In genomic region chr3:142440191-142440590, GRCm38 (mm10) we compare ENCODE assay signal across 15 mouse cellular contexts. TPM values are rescaled to one million over a fixed set of nuclear protein-coding genes. Genes with fewer than 3 reads are reported as not detected.
A peak's percentile ranks its signal among the peaks of the same experiment; 100 is the strongest.
DNase-seq lines count a peak whose midpoint lies in the region; ATAC-seq and TF ChIP-seq lines count a peak whose summit lies in the region.
"Had no signal": no experiment of that assay in that cellular context is flagged by ENCODE, and none has a peak within 500 bp of the region (broad histone marks: within the 10 kb centered on the region; RNA-seq: fewer than 3 reads in every experiment).

No protein-coding gene starts in this region.

- peak overlapping the region; percentile 24; the same call in 1 of the 2 replicates for H3K4me2 ChIP-seq in lung, embryonic 15.5 days
- peak overlapping the region; percentile 72 for H3K4me2 ChIP-seq in myocyte (ENCODE audit: low read depth)
- H3K4me2 ChIP-seq: hindbrain, embryonic 13.5 days; limb, embryonic 13.5 days; midbrain, embryonic 12.5 days had no signal

- H3K79me2 ChIP-seq in myocyte (ENCODE audit: control insufficient read depth, insufficient read depth) = no peaks in the 10 kb centered on the region

- H3K27me3 ChIP-seq in lung, embryonic 15.5 days = no peaks in the 10 kb centered on the region
- H3K27me3 ChIP-seq in heart, embryonic 10.5 days (ENCODE audit: insufficient read depth, poor library complexity, severe bottlenecking) = no peaks in the 10 kb centered on the region
- H3K27me3 ChIP-seq in myocyte (ENCODE audit: control insufficient read depth, insufficient read depth, insufficient read length) = no peaks in the 10 kb centered on the region
- H3K27me3 ChIP-seq: hindbrain, embryonic 13.5 days; midbrain, embryonic 12.5 days had no signal

- H3K4me1 ChIP-seq in lung, embryonic 15.5 days = peaks cover 28% of the 10 kb centered on the region
- H3K4me1 ChIP-seq in lung, adult 2 months (ENCODE audit: control insufficient read depth, insufficient read depth, low read length) = peaks cover 10% of the 10 kb centered on the region
- peaks cover 74% of the 10 kb centered on the region for H3K4me1 ChIP-seq in heart, embryonic 10.5 days

- TF ChIP-seq POLR2A in lung, adult 2 months (IDR thresholded peaks at IDR 0.05; ENCODE audit: borderline replicate concordance, extremely low read depth, low read depth, low read length) = no peak
- no peak for TF ChIP-seq POLR2A in myocyte (IDR thresholded peaks at IDR 0.05; ENCODE audit: insufficient read length, low read depth)

- TF ChIP-seq CTCF in lung, adult 2 months (IDR thresholded peaks at IDR 0.05; ENCODE audit: insufficient read depth, low read length) = no peak

- no peaks in the 10 kb centered on the region for H3K36me3 ChIP-seq in lung, embryonic 15.5 days
- H3K36me3 ChIP-seq in heart, embryonic 10.5 days = no peaks in the 10 kb centered on the region
- no peaks in the 10 kb centered on the region for H3K36me3 ChIP-seq in myocyte (ENCODE audit: control insufficient read depth, insufficient read depth)
- H3K36me3 ChIP-seq: hindbrain, embryonic 13.5 days; limb, embryonic 13.5 days; midbrain, embryonic 12.5 days had no signal

- DNase-seq in heart, adult 11 months = peak; percentile 87
- DNase-seq in heart, postnatal 14 days = no peak
- no peak for DNase-seq in lung, adult 2 months
- DNase-seq in heart, embryonic 10.5 days (ENCODE audit: low spot score) = no peak
- no peak for DNase-seq in ovary, postnatal 10 days (ENCODE audit: low spot score)
- DNase-seq in spleen, adult 18-20 months = no peak
- DNase-seq: cerebellum, adult 9-11 months; layer of hippocampus, postnatal 36 days; thymus, postnatal 4 days had no signal

- WGBS in lung, embryonic 15.5 days = 23% methylated on average over 4 of the region's 4 CpGs
- 23% methylated on average over 4 of the region's 4 CpGs for WGBS in lung, adult 2 months
- 25% methylated on average over 4 of the region's 4 CpGs for WGBS in heart, embryonic 10.5 days

- no peak for ATAC-seq in lung, embryonic 15.5 days (ENCODE audit: borderline replicate concordance, extremely low read depth, low FRiP score, low TSS enrichment)

- no peak overlapping the region for H3ac ChIP-seq in myocyte (ENCODE audit: control insufficient read depth, insufficient read length)

- no peaks in the 10 kb centered on the region for H3K9me3 ChIP-seq in lung, embryonic 15.5 days
- H3K9me3 ChIP-seq in heart, embryonic 10.5 days = no peaks in the 10 kb centered on the region
- H3K9me3 ChIP-seq: hindbrain, embryonic 13.5 days; limb, embryonic 13.5 days; midbrain, embryonic 12.5 days had no signal

- no peak overlapping the region for H3K4me3 ChIP-seq in lung, embryonic 15.5 days
- H3K4me3 ChIP-seq in lung, adult 2 months (replicated peaks; ENCODE audit: extremely low read depth, low read depth, low read length) = no peak overlapping the region
- H3K4me3 ChIP-seq in heart, embryonic 10.5 days = no peak overlapping the region; the same call in 1 of the 2 replicates
- H3K4me3 ChIP-seq in myocyte = peak overlapping the region; percentile 0
- H3K4me3 ChIP-seq: hindbrain, embryonic 13.5 days; limb, embryonic 13.5 days; midbrain, embryonic 12.5 days had no signal

- no peak overlapping the region for H3K9ac ChIP-seq in lung, embryonic 15.5 days
- H3K9ac ChIP-seq: hindbrain, embryonic 13.5 days; limb, embryonic 13.5 days; midbrain, embryonic 12.5 days had no signal

- intact Hi-C loops in heart, postnatal 14 days (cut with DNase I) = loop anchor here (1.0 kb wide), 1 partner anchor 45 kb away; the partner anchor contains the start of gene Pdlim5

- 0 out of 2 replicates have a peak overlapping the region, but pooled peaks have one; percentile 0 for H3K27ac ChIP-seq in lung, embryonic 15.5 days
- peak overlapping the region; percentile 92 for H3K27ac ChIP-seq in heart, embryonic 10.5 days
- H3K27ac ChIP-seq: hindbrain, embryonic 13.5 days; limb, embryonic 13.5 days; midbrain, embryonic 12.5 days had no signal

TF ChIP-seq in myocyte, 11 proteins besides CTCF, POLR2A, EP300 and RAD21:
- TF ChIP-seq MYOD1 (IDR thresholded peaks at IDR 0.05; ENCODE audit: control insufficient read depth in 1 of 3, insufficient read length in 2 of 3, low read depth in 2 of 3) = no peak
- no peak for TF ChIP-seq POLR2AphosphoS2 (IDR thresholded peaks at IDR 0.05; ENCODE audit: insufficient read length, low read depth)
- no peak for TF ChIP-seq TCF12 (IDR thresholded peaks at IDR 0.05; ENCODE audit: insufficient read depth, poor library complexity, severe bottlenecking)
- no peak for TF ChIP-seq E2F4 (IDR thresholded peaks at IDR 0.05; ENCODE audit: insufficient read depth)
- no peak for TF ChIP-seq CEBPB (IDR thresholded peaks at IDR 0.05; ENCODE audit: insufficient read depth, poor library complexity, severe bottlenecking)
- TF ChIP-seq USF1 (IDR thresholded peaks at IDR 0.05; ENCODE audit: low read depth) = no peak
- no peak for TF ChIP-seq REST (IDR thresholded peaks at IDR 0.05; ENCODE audit: insufficient read depth, insufficient read length)

RNA-seq across cellular contexts. Expression of gene Pdlim5, which starts 44.7 kb away (rescaled TPM):
- total RNA-seq in heart, postnatal 14 days (2021) = 100 to 1,000 TPM; 678 to 728 TPM
- polyA plus RNA-seq in lung, embryonic 15.5 days (2015; fragmentation: Nextera tagmentation; extraction: Ambion mirVana) = 24.2 and 26.3 TPM in 2 replicates
- 43.5 and 52.6 TPM in 2 replicates for polyA plus RNA-seq in lung, adult 2 months (2012; rRNA removed)
- 162 and 264 TPM in 2 replicates for polyA plus RNA-seq in heart, embryonic 10.5 days (2016; fragmentation: Nextera tagmentation; extraction: Ambion mirVana)
- 63.4 TPM for polyA plus RNA-seq in myocyte (2012; fragmentation: generic; extraction: Trizol)

RNA-seq across cellular contexts. Expression of gene Gbp5, which starts 53.6 kb away (rescaled TPM):
- 1 to 10 TPM; 6.8 to 9.3 TPM for total RNA-seq in heart, postnatal 14 days (2021)
- polyA plus RNA-seq in lung, embryonic 15.5 days (2015; fragmentation: Nextera tagmentation; extraction: Ambion mirVana) = 0.19 and 0.22 TPM in 2 replicates
- polyA plus RNA-seq in lung, adult 2 months (2012; rRNA removed) = 2.0 and 2.6 TPM in 2 replicates
- not detected in 2 replicates for polyA plus RNA-seq in heart, embryonic 10.5 days (2016; fragmentation: Nextera tagmentation; extraction: Ambion mirVana)
- polyA plus RNA-seq in myocyte (2012; fragmentation: generic; extraction: Trizol) = not detected
- polyA plus RNA-seq: forebrain, embryonic 11.5 days; midbrain, embryonic 12.5 days had no signal
